Comparison of ENCODE assay signal across 19 mouse cellular contexts in genomic region chr11:88700202-88700711, GRCm38 (mm10). TPM values are rescaled to one million over a fixed set of nuclear protein-coding genes. Genes with fewer than 3 reads are reported as not detected.
DNase-seq lines count a peak whose midpoint lies in the region; ATAC-seq and TF ChIP-seq lines count a peak whose summit lies in the region.
"Had no signal": no experiment of that assay in that cellular context is flagged by ENCODE, and none has a peak within 500 bp of the region (broad histone marks: within the 10 kb centered on the region; RNA-seq: fewer than 3 reads in every experiment).

No protein-coding gene starts in this region.

- 67% methylated on average over 15 of the region's 15 CpGs for WGBS in forebrain, embryonic 16.5 days
- 66% methylated on average over 15 of the region's 15 CpGs for WGBS in midbrain, embryonic 13.5 days

- H3K4me3 ChIP-seq in G1E (ENCODE audit: low read depth, low read length) = no peak overlapping the region
- no peak overlapping the region for H3K4me3 ChIP-seq in forebrain, embryonic 16.5 days (replicated peaks; ENCODE audit: low read length)
- H3K4me3 ChIP-seq in midbrain, embryonic 13.5 days (replicated peaks) = no peak overlapping the region
- H3K4me3 ChIP-seq: embryonic facial prominence, embryonic 12.5 days; limb, embryonic 12.5 days; liver, embryonic 13.5 days; stomach, embryonic 15.5 days had no signal

- intact Hi-C loops in left cerebral cortex, postnatal 4 days (cut with DNase I) = no loop called here

- no peak for TF ChIP-seq CTCF in G1E (IDR thresholded peaks at IDR 0.05; ENCODE audit: low read depth, low read length)

- ATAC-seq in G1E (ENCODE audit: extremely low read depth, insufficient number of reproducible peaks, low FRiP score, poor library complexity, severe bottlenecking) = no peak
- 0 out of 2 replicates have a peak, but pooled peaks have one; percentile 14 for ATAC-seq in forebrain, embryonic 16.5 days
- ATAC-seq in midbrain, embryonic 13.5 days = no peak
- no peak for ATAC-seq in granulocyte monocyte progenitor cell, adult 5-6 weeks (replicated peaks; ENCODE audit: poor library complexity, severe bottlenecking)
- ATAC-seq: intestine, embryonic 16.5 days had no signal

- H3K27me3 ChIP-seq in G1E (ENCODE audit: insufficient read depth, low read length) = no peaks in the 10 kb centered on the region
- H3K27me3 ChIP-seq in forebrain, embryonic 16.5 days (replicated peaks; ENCODE audit: control insufficient read depth, insufficient read depth, low read length) = no peaks in the 10 kb centered on the region
- H3K27me3 ChIP-seq in midbrain, embryonic 13.5 days = no peaks in the 10 kb centered on the region
- H3K27me3 ChIP-seq: embryonic facial prominence, embryonic 12.5 days; limb, embryonic 12.5 days; liver, embryonic 13.5 days; stomach, embryonic 15.5 days had no signal

- no peak overlapping the region for H3K9ac ChIP-seq in forebrain, embryonic 16.5 days (replicated peaks; ENCODE audit: low read depth, low read length)
- no peak overlapping the region for H3K9ac ChIP-seq in midbrain, embryonic 13.5 days (replicated peaks)
- H3K9ac ChIP-seq: embryonic facial prominence, embryonic 12.5 days; limb, embryonic 12.5 days; liver, embryonic 13.5 days; stomach, embryonic 15.5 days had no signal

- H3K9me3 ChIP-seq in G1E (replicated peaks) = no peaks in the 10 kb centered on the region
- no peaks in the 10 kb centered on the region for H3K9me3 ChIP-seq in forebrain, embryonic 16.5 days (ENCODE audit: control insufficient read depth, low read length)
- H3K9me3 ChIP-seq in midbrain, embryonic 13.5 days = no peaks in the 10 kb centered on the region
- H3K9me3 ChIP-seq: embryonic facial prominence, embryonic 12.5 days; limb, embryonic 12.5 days; liver, embryonic 13.5 days; stomach, embryonic 15.5 days had no signal

- no peak overlapping the region for H3K4me2 ChIP-seq in forebrain, embryonic 16.5 days (ENCODE audit: low read length)
- no peak overlapping the region for H3K4me2 ChIP-seq in midbrain, embryonic 13.5 days (replicated peaks)
- H3K4me2 ChIP-seq: embryonic facial prominence, embryonic 12.5 days; heart, embryonic 11.5 days; limb, embryonic 12.5 days; liver, embryonic 13.5 days; stomach, embryonic 15.5 days had no signal

- H3K4me1 ChIP-seq in G1E (ENCODE audit: insufficient read depth, low read depth, low read length) = peaks cover 23% of the 10 kb centered on the region
- H3K4me1 ChIP-seq in forebrain, embryonic 16.5 days (replicated peaks; ENCODE audit: control insufficient read depth, insufficient read depth, low read length) = peaks cover 33% of the 10 kb centered on the region
- H3K4me1 ChIP-seq in midbrain, embryonic 13.5 days (replicated peaks) = peaks cover 92% of the 10 kb centered on the region

- peak; percentile 54 for DNase-seq in left cerebral cortex, postnatal 4 days
- no peak for DNase-seq in left cerebral cortex, adult 9 months (ENCODE audit: low spot score in 2 of 2)
- DNase-seq in G1E (ENCODE audit: low spot score) = peak; percentile 60
- DNase-seq in adrenal gland, postnatal 14 days = no peak
- DNase-seq: adrenal gland, adult 2 months; cerebellum, adult 11 months; cerebellum, postnatal 36 days; heart, postnatal 14 days; liver, embryonic 13.5 days; thymus, adult 2 months had no signal

- no peak overlapping the region for H3K27ac ChIP-seq in forebrain, embryonic 16.5 days (ENCODE audit: low read length)
- peak overlapping the region; percentile 83 for H3K27ac ChIP-seq in midbrain, embryonic 13.5 days
- H3K27ac ChIP-seq: kidney, postnatal 0 days; limb, embryonic 12.5 days; liver, embryonic 13.5 days; stomach, embryonic 15.5 days had no signal

- peaks cover 94% of the 10 kb centered on the region for H3K36me3 ChIP-seq in G1E (replicated peaks)
- no peaks in the 10 kb centered on the region; the same call in 1 of the 2 replicates for H3K36me3 ChIP-seq in forebrain, embryonic 16.5 days (ENCODE audit: control insufficient read depth, insufficient read depth)
- H3K36me3 ChIP-seq in midbrain, embryonic 13.5 days = peaks cover 42% of the 10 kb centered on the region

RNA-seq across cellular contexts. Expression of gene Msi2, which starts 18.1 kb away (rescaled TPM):
- 10 to 100 TPM; 75.8 to 90.1 TPM for total RNA-seq in left cerebral cortex, postnatal 4 days (2021)
- total RNA-seq in G1E (2014; fragmentation: Nextera tagmentation) (197 and 198 TPM in 2 replicates), G1E (2017) (88.2 and 144 TPM in 2 replicates)
- 26.3 and 36.5 TPM in 2 replicates for polyA plus RNA-seq in G1E (2012)
- 19.7 and 23.4 TPM in 2 replicates for polyA plus RNA-seq in forebrain, embryonic 16.5 days (2015; fragmentation: Nextera tagmentation; extraction: Ambion mirVana)
- 38.5 and 41.0 TPM in 2 replicates for polyA plus RNA-seq in midbrain, embryonic 13.5 days (2015; fragmentation: Nextera tagmentation; extraction: Ambion mirVana)
- 35.2 and 39.6 TPM in 2 replicates for total RNA-seq in granulocyte monocyte progenitor cell, adult 5-6 weeks (2014; fragmentation: Nextera tagmentation)
- 33.6 and 34.7 TPM in 2 replicates for total RNA-seq in granulocyte monocyte progenitor cell, adult 5-6 weeks (2017)
- 181 and 193 TPM in 2 replicates for total RNA-seq in adrenal gland, postnatal 14 days (2021)

Comparison
In these comparisons a context has a peak if more than half of its experiments do, and no peak if none do; other contexts are left out.
1. DNase-seq: peak in left cerebral cortex, postnatal 4 days (single experiment) and G1E (single experiment); none in left cerebral cortex, adult 9 months (0 of 2) and adrenal gland, postnatal 14 days (single experiment).